Mouse (Mus musculus): ENCODE results near the gene Itga2. TPM values are rescaled to one million over a fixed set of nuclear protein-coding genes. Genes with fewer than 3 reads are reported as not detected.

Gene Itga2
- polyA plus RNA-seq (2015; fragmentation: Nextera tagmentation; extraction: Ambion mirVana): 1.4 and 2.1 TPM in 2 replicates

GRCm38 (mm10) chr13:114931775-114932294 is at the start of gene Itga2:
Gene Itga2, minus strand, starts transcription at chr13:114932100.
- Histone ChIP-seq H3K27me3 (ENCODE audit: control insufficient read depth, insufficient read depth, low read depth, low read length) (peaks cover 13% of the 10 kb centered on the region), H3K4me1 (ENCODE audit: control insufficient read depth, insufficient read depth, low read length) (peaks cover 11% of the 10 kb centered on the region; the same call in 1 of the 2 replicates), H3K9ac (ENCODE audit: low read depth, low read length) (peak within 1 kb of the TSS; percentile 48), H3K36me3 (ENCODE audit: control insufficient read depth, insufficient read depth, low read length) (no peaks in the 10 kb centered on the region), H3K9me3 (replicated peaks; ENCODE audit: control insufficient read depth, low read length, poor library complexity, severe bottlenecking) (no peaks in the 10 kb centered on the region), H3K4me2 (ENCODE audit: low read length) (peak within 1 kb of the TSS; percentile 84), H3K27ac (ENCODE audit: low read length) (no peak within 1 kb of the TSS), H3K4me3 (ENCODE audit: low read depth, low read length) (peak within 1 kb of the TSS; percentile 41)
- WGBS: 2% methylated on average over 28 of the region's 28 CpGs
- peak; percentile 84 for ATAC-seq

- ATAC-seq: no peak
- H3K36me3 ChIP-seq (ENCODE audit: control insufficient read depth, insufficient read depth, low read length): no peaks in the 10 kb centered on the region
- 42% methylated on average over 10 of the region's 10 CpGs for WGBS
These were observed 49.0 kb upstream of the Itga2 start for GRCm38 (mm10) chr13:114980831-114981419.

DNA sequence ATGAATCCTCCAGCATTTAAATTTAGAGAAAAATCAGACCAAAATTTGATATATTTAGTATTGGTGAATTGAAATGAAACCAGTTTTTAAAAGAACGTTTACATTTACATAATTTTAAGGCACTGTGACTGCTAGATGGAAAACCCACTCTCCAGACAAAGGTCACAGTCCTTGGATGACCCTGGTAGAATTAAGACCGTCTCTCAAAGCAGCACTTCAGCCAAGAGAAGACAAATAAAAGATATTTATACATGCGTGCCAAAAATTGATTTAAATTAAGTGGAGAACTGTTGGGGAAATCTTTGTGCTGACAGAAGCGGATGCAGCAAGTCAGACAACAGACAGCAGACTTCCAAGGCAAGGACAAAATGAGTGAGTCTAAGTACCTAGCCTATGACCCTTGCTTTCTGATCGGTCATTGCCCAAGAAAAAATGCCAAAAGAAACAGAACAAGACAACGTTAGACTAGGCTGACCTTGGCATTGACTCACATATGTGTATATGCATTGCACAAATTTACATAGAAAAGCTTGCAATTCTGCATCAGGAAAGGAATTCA is 42.7 kb upstream of the Itga2 start:
- Histone ChIP-seq H3K4me1 (ENCODE audit: control insufficient read depth, insufficient read depth, low read length) (no peaks in the 10 kb centered on the region), H3K4me3 (ENCODE audit: low read depth, low read length) (no peak overlapping the region), H3K9me3 (replicated peaks; ENCODE audit: control insufficient read depth, low read length, poor library complexity, severe bottlenecking) (no peaks in the 10 kb centered on the region), H3K27ac (ENCODE audit: low read length) (no peak overlapping the region), H3K9ac (ENCODE audit: low read depth, low read length) (no peak overlapping the region), H3K36me3 (ENCODE audit: control insufficient read depth, insufficient read depth, low read length) (no peaks in the 10 kb centered on the region), H3K4me2 (ENCODE audit: low read length) (no peak overlapping the region), H3K27me3 (ENCODE audit: control insufficient read depth, insufficient read depth, low read depth, low read length) (no peaks in the 10 kb centered on the region)
- 77% methylated on average over 6 of the region's 6 CpGs for WGBS
- ATAC-seq: no peak

More at GRCm38 (mm10) chr13:114980831-114981419, 49.0 kb upstream of the Itga2 start:
- no peak overlapping the region for H3K9ac ChIP-seq (ENCODE audit: low read depth, low read length)
- no peak overlapping the region for H3K4me2 ChIP-seq (ENCODE audit: low read length)
- H3K9me3 ChIP-seq (replicated peaks; ENCODE audit: control insufficient read depth, low read length, poor library complexity, severe bottlenecking): no peaks in the 10 kb centered on the region
- H3K27me3 ChIP-seq (ENCODE audit: control insufficient read depth, insufficient read depth, low read depth, low read length): no peaks in the 10 kb centered on the region
- H3K27ac ChIP-seq (ENCODE audit: low read length): no peak overlapping the region
- no peak overlapping the region for H3K4me3 ChIP-seq (ENCODE audit: low read depth, low read length)
- H3K4me1 ChIP-seq (ENCODE audit: control insufficient read depth, insufficient read depth, low read length): no peaks in the 10 kb centered on the region

DNA sequence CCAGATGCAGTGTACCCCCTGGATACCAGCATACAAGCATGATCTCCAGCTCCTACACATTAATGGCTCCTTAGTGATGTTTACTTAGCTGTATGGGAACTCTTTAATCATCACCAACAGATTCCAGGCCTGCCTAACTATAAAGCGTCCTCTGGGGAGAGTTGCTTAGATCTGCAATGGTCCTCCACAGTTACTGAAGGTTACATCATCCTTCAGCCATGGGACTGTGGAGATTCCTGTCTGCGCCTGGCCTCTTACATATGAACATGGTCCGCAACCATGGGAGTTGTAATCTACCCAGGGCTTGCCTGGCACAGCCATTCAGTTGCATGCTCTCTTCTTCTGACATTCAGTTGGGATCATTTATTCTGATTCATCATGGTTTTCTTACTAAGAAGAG is 40.0 kb upstream of the Itga2 start:
- H3K27me3 ChIP-seq (ENCODE audit: control insufficient read depth, insufficient read depth, low read depth, low read length): no peaks in the 10 kb centered on the region
- no peak overlapping the region for H3K4me3 ChIP-seq (ENCODE audit: low read depth, low read length)
- 95% methylated on average over 3 of the region's 3 CpGs for WGBS
- no peak overlapping the region for H3K4me2 ChIP-seq (ENCODE audit: low read length)
- ATAC-seq: no peak
- H3K27ac ChIP-seq (ENCODE audit: low read length): no peak overlapping the region
- H3K36me3 ChIP-seq (ENCODE audit: control insufficient read depth, insufficient read depth, low read length): no peaks in the 10 kb centered on the region
- H3K9me3 ChIP-seq (replicated peaks; ENCODE audit: control insufficient read depth, low read length, poor library complexity, severe bottlenecking): no peaks in the 10 kb centered on the region
- no peak overlapping the region for H3K9ac ChIP-seq (ENCODE audit: low read depth, low read length)
- H3K4me1 ChIP-seq (ENCODE audit: control insufficient read depth, insufficient read depth, low read length): no peaks in the 10 kb centered on the region

- no peak overlapping the region for H3K27ac ChIP-seq (ENCODE audit: low read length)
- no peaks in the 10 kb centered on the region for H3K4me1 ChIP-seq (ENCODE audit: control insufficient read depth, insufficient read depth, low read length)
- H3K4me3 ChIP-seq (ENCODE audit: low read depth, low read length): no peak overlapping the region
- no peak overlapping the region for H3K9ac ChIP-seq (ENCODE audit: low read depth, low read length)
- no peaks in the 10 kb centered on the region for H3K36me3 ChIP-seq (ENCODE audit: control insufficient read depth, insufficient read depth, low read length)
- no peaks in the 10 kb centered on the region for H3K27me3 ChIP-seq (ENCODE audit: control insufficient read depth, insufficient read depth, low read depth, low read length)
- H3K9me3 ChIP-seq (replicated peaks; ENCODE audit: control insufficient read depth, low read length, poor library complexity, severe bottlenecking): no peaks in the 10 kb centered on the region
- WGBS: 31% methylated on average over 2 of the region's 2 CpGs
- no peak overlapping the region for H3K4me2 ChIP-seq (ENCODE audit: low read length)
- ATAC-seq: peak; percentile 87
These were observed 32.3 kb upstream of the Itga2 start for GRCm38 (mm10) chr13:114964233-114964632.

- Histone ChIP-seq H3K4me3 (ENCODE audit: low read depth, low read length) (no peak overlapping the region), H3K36me3 (ENCODE audit: control insufficient read depth, insufficient read depth, low read length) (no peaks in the 10 kb centered on the region), H3K4me2 (ENCODE audit: low read length) (no peak overlapping the region), H3K9me3 (replicated peaks; ENCODE audit: control insufficient read depth, low read length, poor library complexity, severe bottlenecking) (no peaks in the 10 kb centered on the region), H3K27me3 (ENCODE audit: control insufficient read depth, insufficient read depth, low read depth, low read length) (no peaks in the 10 kb centered on the region), H3K9ac (ENCODE audit: low read depth, low read length) (no peak overlapping the region), H3K27ac (ENCODE audit: low read length) (no peak overlapping the region), H3K4me1 (ENCODE audit: control insufficient read depth, insufficient read depth, low read length) (no peaks in the 10 kb centered on the region)
- ATAC-seq: no peak
These were observed 22.6 kb upstream of the Itga2 start for GRCm38 (mm10) chr13:114954516-114954915.

DNA sequence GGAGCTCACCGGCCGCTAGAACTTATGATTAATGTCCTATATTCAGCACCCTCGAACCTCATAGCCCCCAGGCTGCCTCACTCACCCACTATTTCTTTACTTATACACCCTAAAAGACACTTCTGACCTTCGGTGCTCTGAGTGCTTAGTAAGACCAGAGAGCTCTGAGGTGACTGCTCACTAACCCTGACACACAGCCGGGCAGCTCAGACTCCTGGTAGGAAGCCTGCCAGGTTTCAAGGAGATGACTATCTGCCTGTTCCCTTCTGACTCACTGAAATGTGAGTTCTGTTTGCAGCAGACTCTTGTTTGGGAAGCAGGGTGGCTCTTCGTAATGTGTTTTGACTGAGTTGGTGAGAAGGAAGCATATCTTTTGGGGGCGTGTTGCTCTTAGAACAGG is 1.6 kb upstream of the Itga2 start:
- no peak for ATAC-seq
- WGBS: 92% methylated on average over 7 of the region's 7 CpGs
- H3K4me1 ChIP-seq (ENCODE audit: control insufficient read depth, insufficient read depth, low read length): peaks cover 11% of the 10 kb centered on the region; the same call in 1 of the 2 replicates
- no peak overlapping the region for H3K27ac ChIP-seq (ENCODE audit: low read length)
- H3K4me2 ChIP-seq (ENCODE audit: low read length): no peak overlapping the region
- H3K9me3 ChIP-seq (replicated peaks; ENCODE audit: control insufficient read depth, low read length, poor library complexity, severe bottlenecking): no peaks in the 10 kb centered on the region
- H3K4me3 ChIP-seq (ENCODE audit: low read depth, low read length): no peak overlapping the region
- H3K9ac ChIP-seq (ENCODE audit: low read depth, low read length): no peak overlapping the region
- H3K36me3 ChIP-seq (ENCODE audit: control insufficient read depth, insufficient read depth, low read length): no peaks in the 10 kb centered on the region
- peaks cover 12% of the 10 kb centered on the region for H3K27me3 ChIP-seq (ENCODE audit: control insufficient read depth, insufficient read depth, low read depth, low read length)

GRCm38 (mm10) chr13:114930996-114931649 is 777 bp downstream of the Itga2 start:
- Histone ChIP-seq H3K36me3 (ENCODE audit: control insufficient read depth, insufficient read depth, low read length) (no peaks in the 10 kb centered on the region), H3K27me3 (ENCODE audit: control insufficient read depth, insufficient read depth, low read depth, low read length) (peaks cover 15% of the 10 kb centered on the region), H3K27ac (ENCODE audit: low read length) (no peak overlapping the region), H3K9me3 (replicated peaks; ENCODE audit: control insufficient read depth, low read length, poor library complexity, severe bottlenecking) (no peaks in the 10 kb centered on the region), H3K4me3 (ENCODE audit: low read depth, low read length) (peak overlapping the region; percentile 41), H3K4me2 (ENCODE audit: low read length) (peak overlapping the region; percentile 84), H3K9ac (ENCODE audit: low read depth, low read length) (peak overlapping the region; percentile 48), H3K4me1 (ENCODE audit: control insufficient read depth, insufficient read depth, low read length) (peaks cover 11% of the 10 kb centered on the region; the same call in 1 of the 2 replicates)
- 1% methylated on average over 10 of the region's 10 CpGs for WGBS
- peak; percentile 67 for ATAC-seq

DNA sequence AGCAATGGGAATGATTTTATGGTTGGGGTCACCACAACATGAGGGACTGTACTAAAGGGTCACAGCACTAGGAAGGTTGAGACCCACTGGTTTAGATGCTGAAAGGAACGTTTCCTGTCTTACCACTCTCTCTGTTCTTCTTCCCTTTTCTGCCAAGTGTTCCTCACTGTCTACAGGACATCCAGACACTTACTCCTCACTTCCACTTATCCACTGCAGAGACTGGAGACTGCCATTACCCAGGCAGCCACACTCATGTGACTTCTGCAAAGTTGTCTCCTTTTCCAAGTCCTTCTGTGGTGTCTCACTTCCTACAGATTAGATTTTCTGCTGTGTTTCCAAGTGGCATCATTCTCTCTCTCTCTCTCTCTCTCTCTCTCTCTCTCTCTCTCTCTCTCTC is 7.1 kb downstream of the Itga2 start:
- no peak overlapping the region for H3K4me2 ChIP-seq (ENCODE audit: low read length)
- no peak overlapping the region for H3K9ac ChIP-seq (ENCODE audit: low read depth, low read length)
- no peaks in the 10 kb centered on the region for H3K36me3 ChIP-seq (ENCODE audit: control insufficient read depth, insufficient read depth, low read length)
- no peaks in the 10 kb centered on the region for H3K9me3 ChIP-seq (replicated peaks; ENCODE audit: control insufficient read depth, low read length, poor library complexity, severe bottlenecking)
- H3K27ac ChIP-seq (ENCODE audit: low read length): no peak overlapping the region
- no peak overlapping the region for H3K4me3 ChIP-seq (ENCODE audit: low read depth, low read length)
- no peak for ATAC-seq
- peaks cover 7% of the 10 kb centered on the region for H3K27me3 ChIP-seq (ENCODE audit: control insufficient read depth, insufficient read depth, low read depth, low read length)
- WGBS: 89% methylated on average over 1 of the region's 1 CpGs
- peaks cover 10% of the 10 kb centered on the region for H3K4me1 ChIP-seq (ENCODE audit: control insufficient read depth, insufficient read depth, low read length)

Measured in midbrain, embryonic 16.5 days (tissue).